Mouse (Mus musculus): ENCODE measurements around the gene Ercc2.

Gene Ercc2

GRCm38 (mm10) chr7:19359299-19359891 lies 22.4 kb upstream of the Ercc2 start, which contains the start of the genes Cd3eap and Ppp1r13l:
Gene Cd3eap (minus strand): TSS chr7:19359483.
Gene Ppp1r13l (plus strand): TSS chr7:19359749.
- in situ Hi-C loops (cut with MboI; ENCODE audit: low sequenced_read_pairs): no loop called here

GRCm38 (mm10) chr7:19359892-19360641 lies 21.7 kb upstream of the Ercc2 start:
- in situ Hi-C loops (cut with MboI; ENCODE audit: low sequenced_read_pairs): no loop called here

GRCm38 (mm10) chr7:19360944-19361343 lies 20.9 kb upstream of the Ercc2 start:
- in situ Hi-C loops (cut with MboI; ENCODE audit: low sequenced_read_pairs): no loop called here

GRCm38 (mm10) chr7:19361720-19362119 lies 20.1 kb upstream of the Ercc2 start:
- in situ Hi-C loops (cut with MboI; ENCODE audit: low sequenced_read_pairs): no loop called here

GRCm38 (mm10) chr7:19362276-19362675 lies 19.5 kb upstream of the Ercc2 start:
- in situ Hi-C loops (cut with MboI; ENCODE audit: low sequenced_read_pairs): no loop called here

GRCm38 (mm10) chr7:19363881-19364280 lies 17.9 kb upstream of the Ercc2 start:
- in situ Hi-C loops (cut with MboI; ENCODE audit: low sequenced_read_pairs): no loop called here

GRCm38 (mm10) chr7:19365376-19365775 lies 16.4 kb upstream of the Ercc2 start:
- in situ Hi-C loops (cut with MboI; ENCODE audit: low sequenced_read_pairs): no loop called here

GRCm38 (mm10) chr7:19368380-19368779 lies 13.4 kb upstream of the Ercc2 start:
- in situ Hi-C loops (cut with MboI; ENCODE audit: low sequenced_read_pairs): no loop called here

- in situ Hi-C loops (cut with MboI; ENCODE audit: low sequenced_read_pairs): no loop called here
Observed at GRCm38 (mm10) chr7:19369823-19370425, 11.9 kb upstream of the Ercc2 start.

GRCm38 (mm10) chr7:19373367-19373766 lies 8.4 kb upstream of the Ercc2 start:
- in situ Hi-C loops (cut with MboI; ENCODE audit: low sequenced_read_pairs): no loop called here

GRCm38 (mm10) chr7:19375368-19375767 lies 6.4 kb upstream of the Ercc2 start:
- in situ Hi-C loops (cut with MboI; ENCODE audit: low sequenced_read_pairs): no loop called here

- in situ Hi-C loops (cut with MboI; ENCODE audit: low sequenced_read_pairs): no loop called here
Observed at GRCm38 (mm10) chr7:19376019-19376418, 5.8 kb upstream of the Ercc2 start.

GRCm38 (mm10) chr7:19378049-19378448 lies 3.8 kb upstream of the Ercc2 start:
- in situ Hi-C loops (cut with MboI; ENCODE audit: low sequenced_read_pairs): no loop called here

GRCm38 (mm10) chr7:19382166-19382541 lies 344 bp downstream of the Ercc2 start:
- in situ Hi-C loops (cut with MboI; ENCODE audit: low sequenced_read_pairs): no loop called here

GRCm38 (mm10) chr7:19383708-19384107 lies 1.9 kb downstream of the Ercc2 start:
- in situ Hi-C loops (cut with MboI; ENCODE audit: low sequenced_read_pairs): no loop called here

- in situ Hi-C loops (cut with MboI; ENCODE audit: low sequenced_read_pairs): no loop called here
Observed at GRCm38 (mm10) chr7:19388699-19389413, 7.0 kb downstream of the Ercc2 start.

- in situ Hi-C loops (cut with MboI; ENCODE audit: low sequenced_read_pairs): no loop called here
Observed at GRCm38 (mm10) chr7:19394484-19394883, 12.7 kb downstream of the Ercc2 start.

- in situ Hi-C loops (cut with MboI; ENCODE audit: low sequenced_read_pairs): no loop called here
Observed at GRCm38 (mm10) chr7:19399496-19400280, 17.9 kb downstream of the Ercc2 start.

- in situ Hi-C loops (cut with MboI; ENCODE audit: low sequenced_read_pairs): no loop called here
Observed at GRCm38 (mm10) chr7:19400946-19401345, 19.1 kb downstream of the Ercc2 start.

- in situ Hi-C loops (cut with MboI; ENCODE audit: low sequenced_read_pairs): no loop called here
Observed at GRCm38 (mm10) chr7:19402535-19403112, 20.8 kb downstream of the Ercc2 start.
